Mouse (Mus musculus) lung, postnatal 0 days (tissue): ENCODE measurements around the gene 1110032A03Rik.

Source experiments
- CTCF ChIP-seq: IDR thresholded peaks from 2 replicates; pipeline ENCODE4 v1.5.1; 2016; ENCODE audit warnings: antibody characterized with exemption, mild to moderate bottlenecking
- EP300 ChIP-seq: IDR thresholded peaks from 2 replicates; pipeline ENCODE4 v1.6.1; 2016; ENCODE audit warnings: antibody characterized with exemption, mild to moderate bottlenecking, control low read depth

DNA sequence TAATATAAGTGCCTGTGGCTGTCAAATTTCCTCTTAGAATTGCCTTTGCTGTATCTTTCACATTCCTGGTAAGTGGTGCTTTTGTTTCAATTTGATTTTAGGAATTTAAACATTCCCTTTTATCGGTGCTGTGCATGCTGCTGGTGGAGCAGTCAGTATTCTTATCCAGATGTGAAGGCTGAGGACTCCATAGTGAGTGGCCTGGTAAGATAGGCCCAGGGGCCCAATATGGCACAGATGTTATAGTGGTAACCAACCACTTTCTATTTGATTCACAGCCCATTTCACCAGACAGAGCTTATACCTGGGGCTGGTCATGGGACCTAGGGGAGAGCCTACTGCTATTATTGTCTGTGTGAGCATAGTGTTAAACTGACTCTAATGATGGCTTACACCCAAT, 41.2 kb upstream of the 1110032A03Rik start:
- TF ChIP-seq CTCF = no peak
- TF ChIP-seq EP300 = no peak
